Mouse (Mus musculus): ENCODE measurements around the gene Gm29797. TPM values are rescaled to one million over a fixed set of nuclear protein-coding genes. Genes with fewer than 3 reads are reported as not detected.
A peak's percentile ranks its signal among the peaks of the same experiment; 100 is the strongest.

Gene Gm29797
- polyA plus RNA-seq, 1 experiment from 2014 or later = not detected

DNA sequence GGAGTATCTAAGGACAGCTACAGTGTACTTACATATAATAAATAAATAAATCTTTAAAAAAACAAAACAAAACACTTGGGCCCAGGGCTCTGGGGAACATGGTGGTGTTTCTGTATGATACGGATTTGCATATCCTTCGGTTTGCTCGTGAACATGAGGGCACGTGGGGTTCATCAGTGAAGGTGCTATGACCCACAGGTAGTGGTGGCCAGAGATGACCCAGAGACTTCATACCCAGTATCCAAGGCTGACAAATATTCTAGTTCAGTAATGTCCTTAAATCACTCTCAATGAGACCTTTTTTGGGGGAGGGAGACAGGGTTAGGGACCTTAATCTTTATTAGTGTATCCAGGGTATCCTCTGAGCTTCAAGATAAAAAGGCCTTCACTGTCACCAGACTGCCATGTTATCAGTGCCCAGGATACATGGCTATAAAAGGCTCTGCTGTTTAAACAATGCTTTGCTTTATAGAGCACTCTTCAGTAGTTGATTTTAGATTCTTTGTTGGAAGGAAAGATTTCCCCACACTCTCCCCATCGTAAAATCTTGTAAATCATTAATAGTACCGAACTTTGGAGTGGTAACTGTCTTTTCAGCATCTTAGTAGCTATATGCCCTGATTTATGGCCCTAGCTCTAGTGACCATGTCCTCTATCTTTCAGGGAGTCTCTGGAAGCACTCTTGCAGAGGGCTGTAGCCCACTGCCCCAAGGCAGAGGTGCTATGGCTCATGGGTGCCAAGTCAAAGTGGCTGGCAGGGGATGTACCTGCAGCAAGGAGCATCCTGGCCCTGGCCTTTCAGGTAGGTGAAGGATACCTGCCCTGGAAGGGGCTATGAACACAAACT is 10.0 kb upstream of the Gm29797 start:
- Histone ChIP-seq H3K36me3 (ENCODE audit: control insufficient read depth, insufficient read depth, low read length) (peaks cover 6% of the 10 kb centered on the region; the same call in 1 of the 2 replicates), H3K4me3 (ENCODE audit: low read depth, low read length) (no peak overlapping the region), H3K27me3 (ENCODE audit: control insufficient read depth, insufficient read depth, low read length) (no peaks in the 10 kb centered on the region), H3K4me2 (replicated peaks; ENCODE audit: low read depth, low read length) (no peak overlapping the region), H3K9ac (ENCODE audit: low read depth, low read length) (no peak overlapping the region), H3K4me1 (replicated peaks; ENCODE audit: control insufficient read depth, insufficient read depth, low read length) (no peaks in the 10 kb centered on the region), H3K9me3 (ENCODE audit: control insufficient read depth, low read length) (no peaks in the 10 kb centered on the region), H3K27ac (ENCODE audit: low read depth, low read length) (no peak overlapping the region)
- DNase-seq (ENCODE audit: low spot score) (no peak), ATAC-seq (ENCODE audit: low FRiP score) (no peak)
- 91% methylated on average over 6 of the region's 6 CpGs for WGBS

- H3K27me3 ChIP-seq (ENCODE audit: control insufficient read depth, insufficient read depth, low read length) = no peaks in the 10 kb centered on the region
- H3K4me3 ChIP-seq (ENCODE audit: low read depth, low read length) = no peak overlapping the region
- no peak overlapping the region for H3K9ac ChIP-seq (ENCODE audit: low read depth, low read length)
- H3K4me1 ChIP-seq (replicated peaks; ENCODE audit: control insufficient read depth, insufficient read depth, low read length) = no peaks in the 10 kb centered on the region
- no peak overlapping the region for H3K27ac ChIP-seq (ENCODE audit: low read depth, low read length)
- H3K9me3 ChIP-seq (ENCODE audit: control insufficient read depth, low read length) = no peaks in the 10 kb centered on the region
- H3K4me2 ChIP-seq (replicated peaks; ENCODE audit: low read depth, low read length) = no peak overlapping the region
- ATAC-seq (ENCODE audit: low FRiP score) (no peak), DNase-seq (ENCODE audit: low spot score) (no peak)
- H3K36me3 ChIP-seq (ENCODE audit: control insufficient read depth, insufficient read depth, low read length) = peaks cover 4% of the 10 kb centered on the region; the same call in 1 of the 2 replicates
- WGBS = 91% methylated on average over 10 of the region's 10 CpGs
These were observed 7.9 kb upstream of the Gm29797 start for GRCm38 (mm10) chr2:181648926-181649325.

DNA sequence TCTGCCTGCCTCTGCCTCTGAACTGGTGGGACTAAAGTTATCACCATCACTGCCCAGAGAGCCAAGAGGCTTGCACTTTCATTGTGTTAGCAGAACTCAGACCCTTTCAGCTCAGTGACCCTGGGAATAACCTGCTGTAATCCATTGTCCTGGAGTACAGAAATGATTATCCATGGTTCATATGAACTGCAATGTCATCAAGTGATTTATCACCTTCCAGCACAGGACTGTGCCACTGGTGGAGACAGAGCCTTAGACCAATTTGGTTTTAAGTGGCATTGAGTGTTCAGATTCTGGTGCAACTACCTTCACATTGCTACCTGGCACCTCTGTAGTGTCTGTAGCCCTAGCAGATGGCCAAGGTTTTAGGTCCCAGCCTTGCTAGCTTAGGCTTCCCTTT is 3.8 kb upstream of the Gm29797 start:
- H3K4me1 ChIP-seq (replicated peaks; ENCODE audit: control insufficient read depth, insufficient read depth, low read length) = no peaks in the 10 kb centered on the region
- H3K9me3 ChIP-seq (ENCODE audit: control insufficient read depth, low read length) = no peaks in the 10 kb centered on the region
- peaks cover 4% of the 10 kb centered on the region; the same call in 1 of the 2 replicates for H3K36me3 ChIP-seq (ENCODE audit: control insufficient read depth, insufficient read depth, low read length)
- H3K4me2 ChIP-seq (replicated peaks; ENCODE audit: low read depth, low read length) = no peak overlapping the region
- no peak for ATAC-seq (ENCODE audit: low FRiP score)
- H3K27ac ChIP-seq (ENCODE audit: low read depth, low read length) = no peak overlapping the region
- H3K4me3 ChIP-seq (ENCODE audit: low read depth, low read length) = no peak overlapping the region
- no peak overlapping the region for H3K9ac ChIP-seq (ENCODE audit: low read depth, low read length)
- H3K27me3 ChIP-seq (ENCODE audit: control insufficient read depth, insufficient read depth, low read length) = no peaks in the 10 kb centered on the region
- DNase-seq (ENCODE audit: low spot score) = no peak

DNA sequence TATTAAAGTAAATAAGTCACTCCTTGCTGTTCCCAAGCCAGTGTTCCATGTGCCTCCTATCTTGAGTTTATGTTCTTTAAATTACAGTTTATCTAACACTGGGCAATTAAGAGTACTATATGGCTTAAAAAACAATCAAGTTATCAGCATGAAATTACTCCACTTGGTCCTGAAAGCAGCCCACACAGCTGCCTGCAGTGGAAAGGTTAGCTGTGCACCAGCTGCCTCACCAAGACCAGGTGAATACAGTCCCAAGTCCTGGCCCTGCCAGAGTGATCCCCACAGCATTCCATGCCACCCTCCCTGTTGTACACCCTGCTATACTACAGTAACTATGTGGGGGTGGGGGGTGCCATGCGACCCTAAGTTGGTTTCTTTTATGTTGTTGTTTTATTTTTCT is 3.3 kb upstream of the Gm29797 start:
- no peaks in the 10 kb centered on the region for H3K4me1 ChIP-seq (replicated peaks; ENCODE audit: control insufficient read depth, insufficient read depth, low read length)
- ATAC-seq (ENCODE audit: low FRiP score) (no peak), DNase-seq (ENCODE audit: low spot score) (no peak)
- H3K27me3 ChIP-seq (ENCODE audit: control insufficient read depth, insufficient read depth, low read length) = no peaks in the 10 kb centered on the region
- no peaks in the 10 kb centered on the region for H3K9me3 ChIP-seq (ENCODE audit: control insufficient read depth, low read length)
- no peak overlapping the region for H3K9ac ChIP-seq (ENCODE audit: low read depth, low read length)
- no peak overlapping the region for H3K27ac ChIP-seq (ENCODE audit: low read depth, low read length)
- H3K4me2 ChIP-seq (replicated peaks; ENCODE audit: low read depth, low read length) = no peak overlapping the region
- H3K36me3 ChIP-seq (ENCODE audit: control insufficient read depth, insufficient read depth, low read length) = peaks cover 4% of the 10 kb centered on the region; the same call in 1 of the 2 replicates
- no peak overlapping the region for H3K4me3 ChIP-seq (ENCODE audit: low read depth, low read length)
- 94% methylated on average over 1 of the region's 1 CpGs for WGBS

- H3K9ac ChIP-seq (ENCODE audit: low read depth, low read length) = no peak overlapping the region
- no peak for ATAC-seq (ENCODE audit: low FRiP score)
- H3K4me2 ChIP-seq (replicated peaks; ENCODE audit: low read depth, low read length) = no peak overlapping the region
- H3K36me3 ChIP-seq (ENCODE audit: control insufficient read depth, insufficient read depth, low read length) = no peaks in the 10 kb centered on the region
- no peaks in the 10 kb centered on the region for H3K27me3 ChIP-seq (ENCODE audit: control insufficient read depth, insufficient read depth, low read length)
- H3K4me1 ChIP-seq (replicated peaks; ENCODE audit: control insufficient read depth, insufficient read depth, low read length) = no peaks in the 10 kb centered on the region
- H3K4me3 ChIP-seq (ENCODE audit: low read depth, low read length) = no peak overlapping the region
- 73% methylated on average over 2 of the region's 2 CpGs for WGBS
- DNase-seq (ENCODE audit: low spot score) = no peak
- no peaks in the 10 kb centered on the region for H3K9me3 ChIP-seq (ENCODE audit: control insufficient read depth, low read length)
- H3K27ac ChIP-seq (ENCODE audit: low read depth, low read length) = no peak overlapping the region
These were observed 607 bp downstream of the Gm29797 start for GRCm38 (mm10) chr2:181657441-181657840.

- H3K4me3 ChIP-seq (ENCODE audit: low read depth, low read length) = no peak overlapping the region
- H3K27me3 ChIP-seq (ENCODE audit: control insufficient read depth, insufficient read depth, low read length) = no peaks in the 10 kb centered on the region
- H3K9me3 ChIP-seq (ENCODE audit: control insufficient read depth, low read length) = no peaks in the 10 kb centered on the region
- DNase-seq (ENCODE audit: low spot score) = no peak
- no peak overlapping the region for H3K4me2 ChIP-seq (replicated peaks; ENCODE audit: low read depth, low read length)
- no peaks in the 10 kb centered on the region for H3K4me1 ChIP-seq (replicated peaks; ENCODE audit: control insufficient read depth, insufficient read depth, low read length)
- no peak for ATAC-seq (ENCODE audit: low FRiP score)
- no peak overlapping the region for H3K27ac ChIP-seq (ENCODE audit: low read depth, low read length)
- WGBS = 81% methylated on average over 7 of the region's 7 CpGs
- H3K36me3 ChIP-seq (ENCODE audit: control insufficient read depth, insufficient read depth, low read length) = no peaks in the 10 kb centered on the region
- no peak overlapping the region for H3K9ac ChIP-seq (ENCODE audit: low read depth, low read length)
These were observed 1.7 kb downstream of the Gm29797 start for GRCm38 (mm10) chr2:181658528-181658927.

- H3K4me1 ChIP-seq (replicated peaks; ENCODE audit: control insufficient read depth, insufficient read depth, low read length) = no peaks in the 10 kb centered on the region
- no peaks in the 10 kb centered on the region for H3K9me3 ChIP-seq (ENCODE audit: control insufficient read depth, low read length)
- WGBS = 36% methylated on average over 17 of the region's 17 CpGs
- ATAC-seq (ENCODE audit: low FRiP score) = peak; percentile 41
- no peak overlapping the region for H3K4me2 ChIP-seq (replicated peaks; ENCODE audit: low read depth, low read length)
- no peak overlapping the region for H3K27ac ChIP-seq (ENCODE audit: low read depth, low read length)
- H3K4me3 ChIP-seq (ENCODE audit: low read depth, low read length) = no peak overlapping the region
- H3K27me3 ChIP-seq (ENCODE audit: control insufficient read depth, insufficient read depth, low read length) = no peaks in the 10 kb centered on the region
- no peak overlapping the region for H3K9ac ChIP-seq (ENCODE audit: low read depth, low read length)
- DNase-seq (ENCODE audit: low spot score) = peak; percentile 40
- H3K36me3 ChIP-seq (ENCODE audit: control insufficient read depth, insufficient read depth, low read length) = no peaks in the 10 kb centered on the region
These were observed 2.2 kb downstream of the Gm29797 start for GRCm38 (mm10) chr2:181658930-181659555.

- H3K36me3 ChIP-seq (ENCODE audit: control insufficient read depth, insufficient read depth, low read length) = no peaks in the 10 kb centered on the region
- H3K4me2 ChIP-seq (replicated peaks; ENCODE audit: low read depth, low read length) = no peak overlapping the region
- no peaks in the 10 kb centered on the region for H3K4me1 ChIP-seq (replicated peaks; ENCODE audit: control insufficient read depth, insufficient read depth, low read length)
- 11% methylated on average over 9 of the region's 9 CpGs for WGBS
- peak; percentile 80 for DNase-seq (ENCODE audit: low spot score)
- H3K9ac ChIP-seq (ENCODE audit: low read depth, low read length) = no peak overlapping the region
- no peaks in the 10 kb centered on the region for H3K27me3 ChIP-seq (ENCODE audit: control insufficient read depth, insufficient read depth, low read length)
- H3K4me3 ChIP-seq (ENCODE audit: low read depth, low read length) = no peak overlapping the region
- no peak overlapping the region for H3K27ac ChIP-seq (ENCODE audit: low read depth, low read length)
- no peaks in the 10 kb centered on the region for H3K9me3 ChIP-seq (ENCODE audit: control insufficient read depth, low read length)
- peak; percentile 84 for ATAC-seq (ENCODE audit: low FRiP score)
These were observed 2.8 kb downstream of the Gm29797 start for GRCm38 (mm10) chr2:181659609-181660055.
